Mouse (Mus musculus) heart, adult 2 months (tissue): ENCODE measurements around the gene Tbc1d5.

ENCODE experiments used
- CTCF ChIP-seq: fragments of 200-600 bp; IDR thresholded peaks from 2 replicates; pipeline ENCODE4 v1.8.1; 2022; ENCODE audit warnings: antibody characterized with exemption, mild to moderate bottlenecking, moderate library complexity
- EP300 ChIP-seq: fragments of 200-500 bp; IDR thresholded peaks from 2 replicates; pipeline ENCODE4 v1.6.1; 2011; ENCODE audit warnings: low read depth, low read length, control low read depth; ENCODE audit not compliant: insufficient read depth
- POLR2A ChIP-seq: fragments of 200-500 bp; IDR thresholded peaks from 2 replicates; pipeline ENCODE4 v1.6.1; 2011; ENCODE audit warnings: mild to moderate bottlenecking, low read depth, low read length, control low read depth; ENCODE audit not compliant: insufficient read depth

DNA sequence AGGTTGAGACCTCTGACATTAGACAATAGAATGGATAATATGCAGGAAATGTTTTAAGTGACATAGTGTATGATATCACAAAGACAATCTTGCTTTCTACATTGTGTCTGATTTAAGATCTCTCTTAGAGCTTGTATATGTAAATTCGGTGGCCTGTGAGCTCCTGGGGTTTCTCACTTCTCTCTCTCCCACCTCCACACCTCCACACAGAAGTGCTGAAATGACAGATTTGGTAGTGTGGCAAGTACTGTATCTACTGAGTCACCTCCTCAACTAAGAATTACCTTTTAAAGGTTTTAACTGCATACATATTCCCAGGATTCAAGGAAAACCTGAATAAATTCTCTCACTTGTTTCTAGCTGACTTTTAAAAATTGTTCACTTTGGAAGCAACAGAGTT is 180.9 kb downstream of the Tbc1d5 start:
- TF ChIP-seq CTCF: no peak
- TF ChIP-seq POLR2A: no peak
- no peak for TF ChIP-seq EP300
